Mouse (Mus musculus): ENCODE results near the gene Tab2. TPM values are rescaled to one million over a fixed set of nuclear protein-coding genes. Genes with fewer than 3 reads are reported as not detected.
"Not testable (repeated sequence)": the region's sequence is repeated elsewhere in the genome, so short reads cannot be mapped to it uniquely, and the experiment has no call there.

Tab2 gene
- polyA plus RNA-seq, 1 experiment: 41.2 TPM

GRCm38 (mm10) chr10:7888256-7888868, 67.7 kb downstream of the Tab2 start:
- DNase-seq (ENCODE audit: low read depth): no peak

- DNase-seq (ENCODE audit: low read depth): no peak
These were observed 72.5 kb downstream of the Tab2 start for GRCm38 (mm10) chr10:7883524-7883923.

GRCm38 (mm10) chr10:7881971-7882370, 74.1 kb downstream of the Tab2 start:
- DNase-seq (ENCODE audit: low read depth): no peak

DNA sequence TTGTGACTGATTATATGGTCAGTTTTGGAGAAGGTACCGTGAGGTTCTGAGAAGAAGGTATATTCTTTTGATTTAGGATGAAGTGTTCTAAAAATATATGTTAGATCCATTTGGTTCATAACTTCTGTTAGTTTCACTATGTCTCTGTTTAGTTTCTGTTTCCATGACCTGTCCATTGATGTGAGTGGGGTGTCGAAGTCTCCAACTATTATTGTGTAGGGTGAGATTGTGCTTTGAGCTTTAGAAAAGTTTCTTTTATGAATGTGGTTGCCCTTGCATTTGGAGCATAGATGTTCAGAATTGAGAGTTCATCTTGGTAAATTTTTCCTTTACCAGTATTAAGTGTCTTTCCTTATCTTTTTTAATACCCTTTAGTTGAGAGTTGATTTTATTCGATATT, 75.7 kb downstream of the Tab2 start:
- not testable (repeated sequence) for DNase-seq (ENCODE audit: low read depth)

DNA sequence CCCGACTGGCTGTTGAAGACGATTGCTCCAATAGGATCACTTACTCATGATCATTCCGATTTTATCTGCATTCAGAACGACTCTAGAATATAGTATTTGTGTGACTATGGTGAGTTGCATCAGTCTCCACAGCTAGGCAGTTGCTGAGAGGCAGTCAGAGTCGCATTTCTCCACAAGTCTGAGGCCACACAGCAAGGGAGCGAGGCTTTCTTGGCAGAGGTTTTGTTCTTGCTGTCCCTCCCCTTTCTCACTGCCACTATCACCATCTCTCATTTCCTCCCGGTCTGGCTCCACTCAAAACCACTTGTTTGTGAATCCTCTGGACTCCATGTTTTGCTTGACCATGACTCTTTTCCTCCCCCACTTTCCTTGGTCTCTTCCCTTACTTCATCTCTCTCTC, 81.8 kb downstream of the Tab2 start:
- DNase-seq (ENCODE audit: low read depth): no peak

DNA sequence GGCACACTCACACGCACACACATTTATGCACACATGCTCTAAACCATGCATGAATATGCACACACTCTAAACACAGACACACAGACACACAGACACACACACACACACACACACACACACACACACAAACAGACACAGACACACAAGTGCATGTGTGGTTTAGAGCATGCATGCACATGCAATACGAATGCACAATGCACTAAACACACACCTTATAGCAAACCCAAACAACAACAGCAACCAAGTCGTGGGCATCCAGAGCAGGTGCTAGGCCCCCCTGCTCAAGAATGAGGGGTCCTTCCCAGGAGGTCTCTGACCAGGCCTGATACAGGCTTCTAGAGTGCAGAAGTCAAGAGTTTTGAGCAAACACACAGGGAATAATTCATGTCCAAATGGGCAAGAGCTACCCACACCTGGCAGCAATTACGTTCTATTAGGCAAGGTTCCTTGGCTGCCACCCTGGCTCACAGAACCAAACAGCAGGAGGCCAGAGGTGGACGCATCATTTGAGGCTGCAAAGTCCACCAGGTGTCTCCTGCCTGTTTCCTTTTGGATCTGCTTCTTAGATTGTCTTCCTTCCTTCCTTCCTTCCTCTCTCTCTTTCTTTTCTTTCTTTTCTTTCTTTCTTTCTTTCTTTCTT, 84.5 kb downstream of the Tab2 start:
- DNase-seq (ENCODE audit: low read depth): no peak

DNA sequence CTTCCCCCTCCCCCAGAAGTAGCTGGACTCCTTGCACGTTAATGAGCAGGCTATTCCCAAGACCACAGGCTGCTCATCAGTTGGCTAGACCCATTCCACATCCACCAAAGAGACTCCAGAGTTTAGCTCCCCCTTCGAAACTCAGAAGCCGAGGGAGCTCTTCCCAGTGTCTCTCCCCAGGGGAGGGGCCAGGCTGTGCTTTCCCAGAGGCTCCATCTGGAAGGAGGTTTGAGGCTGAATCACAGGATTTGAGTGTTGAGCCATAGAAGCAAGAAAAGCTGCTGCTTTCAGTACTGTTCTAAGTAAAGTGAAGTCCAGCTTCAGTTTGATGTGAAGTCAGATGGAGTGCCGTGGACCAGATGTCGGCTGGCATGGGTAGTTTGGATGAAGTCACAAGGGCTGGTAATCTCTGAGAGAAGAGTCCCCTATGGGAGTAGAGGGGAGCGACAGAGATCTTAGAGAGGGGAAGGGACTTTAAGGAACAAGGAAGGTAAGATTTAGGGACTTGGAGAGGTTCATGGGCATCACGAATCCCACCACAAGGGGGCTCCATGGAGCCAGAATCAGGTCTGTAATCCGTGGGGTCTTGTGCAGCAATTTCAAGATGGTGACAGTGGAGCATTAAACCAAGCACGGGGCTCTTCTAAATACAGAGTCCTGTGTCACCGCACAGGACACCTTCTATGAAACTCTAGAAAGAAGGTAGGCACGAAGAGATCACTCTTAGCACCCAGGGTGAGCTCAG, 85.3 kb downstream of the Tab2 start:
- DNase-seq (ENCODE audit: low read depth): no peak

GRCm38 (mm10) chr10:7869746-7870145, 86.3 kb downstream of the Tab2 start:
- DNase-seq (ENCODE audit: low read depth): no peak

GRCm38 (mm10) chr10:7867666-7868030, 88.4 kb downstream of the Tab2 start:
- DNase-seq (ENCODE audit: low read depth): no peak

GRCm38 (mm10) chr10:7866762-7867665, 89.0 kb downstream of the Tab2 start:
- no peak for DNase-seq (ENCODE audit: low read depth)

- DNase-seq (ENCODE audit: low read depth): peak; percentile 69
These were observed 91.2 kb downstream of the Tab2 start for GRCm38 (mm10) chr10:7864806-7865205.

DNA sequence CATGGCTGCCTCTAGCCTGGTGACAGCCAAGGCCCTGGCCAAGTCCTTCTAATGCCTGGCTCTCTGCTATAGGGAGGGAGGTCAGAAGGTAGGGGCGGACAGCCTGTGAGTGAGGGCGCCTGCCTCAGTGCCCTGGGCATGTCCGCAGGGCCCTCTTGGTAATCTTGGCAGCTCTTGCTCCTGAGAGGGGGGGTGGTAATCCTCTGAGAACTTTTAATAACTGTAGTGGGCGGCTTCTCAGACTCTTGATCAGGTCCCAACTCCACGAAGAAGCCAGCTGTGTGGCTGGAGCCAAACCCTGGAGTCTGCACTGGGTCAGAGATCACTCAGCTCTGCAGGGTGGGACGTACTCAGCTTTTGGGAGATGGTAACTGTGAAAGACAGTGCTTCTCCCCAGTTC, 91.8 kb downstream of the Tab2 start:
- DNase-seq (ENCODE audit: low read depth): peak; percentile 75

GRCm38 (mm10) chr10:7863411-7863810, 92.6 kb downstream of the Tab2 start:
- DNase-seq (ENCODE audit: low read depth): no peak

DNA sequence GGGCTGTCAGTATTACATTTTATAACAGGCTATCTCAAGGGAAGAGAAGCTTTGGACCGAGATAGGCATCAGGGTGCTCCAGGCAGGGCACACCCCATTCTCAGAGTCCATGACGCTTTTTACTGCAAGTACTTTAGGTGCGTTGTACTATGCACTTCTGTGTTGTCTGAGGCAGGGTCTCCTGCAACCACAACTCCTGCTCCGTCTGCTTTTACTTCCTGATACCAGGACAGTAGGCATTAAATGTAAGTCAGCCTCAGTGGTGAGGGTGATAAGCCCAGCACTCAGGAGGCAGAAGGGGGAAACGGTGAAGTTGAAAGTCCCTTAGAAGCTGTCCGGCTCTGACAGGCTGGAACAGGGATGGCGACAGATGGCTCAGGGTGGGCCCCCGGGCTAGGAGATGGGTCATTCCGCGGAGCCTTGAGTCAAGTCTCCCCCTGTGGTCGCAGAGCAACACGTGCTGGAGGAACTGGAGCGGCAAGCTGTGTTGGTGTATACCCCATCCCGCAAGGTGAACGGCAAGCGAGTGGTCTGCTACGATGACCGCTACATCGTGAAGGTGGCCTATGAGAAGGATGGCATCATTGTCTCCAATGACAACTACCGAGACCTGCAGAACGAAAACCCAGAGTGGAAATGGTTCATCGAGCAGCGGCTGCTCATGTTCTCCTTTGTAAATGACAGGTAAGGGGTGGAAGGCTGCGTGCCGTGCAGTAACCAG, 93.9 kb downstream of the Tab2 start:
- DNase-seq (ENCODE audit: low read depth): no peak

- DNase-seq (ENCODE audit: low read depth): no peak
These were observed 94.6 kb downstream of the Tab2 start for GRCm38 (mm10) chr10:7861259-7861936.

DNA sequence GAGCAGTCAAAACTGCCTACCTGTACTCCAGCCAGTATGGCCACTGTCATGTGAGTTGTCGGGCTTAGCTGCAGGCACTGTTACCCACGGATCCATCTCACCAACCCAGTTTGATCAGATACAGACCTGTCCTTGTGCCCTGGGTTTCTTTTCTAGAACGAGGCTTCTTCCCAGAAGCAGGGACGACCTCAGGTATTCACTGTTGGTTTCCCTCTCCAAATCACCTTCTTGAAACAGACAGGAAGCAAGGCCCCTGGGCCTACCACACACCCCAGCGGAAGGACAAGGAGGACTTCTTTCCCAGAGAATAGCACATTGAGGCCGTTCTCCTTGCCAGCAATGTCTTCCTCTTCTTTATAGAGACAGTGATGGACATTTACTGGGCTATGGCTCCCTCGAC, 95.5 kb downstream of the Tab2 start:
- no peak for DNase-seq (ENCODE audit: low read depth)

Other genes starting within 250 kb of the Tab2 start
- 4.1 and 6.0 TPM in 2 replicates for gene Katna1, start 230.2 kb downstream of the Tab2 start, polyA plus RNA-seq (2012; rRNA removed)
- gene Ginm1, start 163.4 kb downstream of the Tab2 start, polyA plus RNA-seq (2012; rRNA removed): 61.1 and 63.9 TPM in 2 replicates
- 7.9 and 9.5 TPM in 2 replicates for gene Ppil4, start 163.3 kb downstream of the Tab2 start, polyA plus RNA-seq (2012; rRNA removed)
- gene Zc3h12d, start 123.8 kb downstream of the Tab2 start, polyA plus RNA-seq (2012; rRNA removed): 1.2 and 1.4 TPM in 2 replicates